In the genomic region with DNA sequence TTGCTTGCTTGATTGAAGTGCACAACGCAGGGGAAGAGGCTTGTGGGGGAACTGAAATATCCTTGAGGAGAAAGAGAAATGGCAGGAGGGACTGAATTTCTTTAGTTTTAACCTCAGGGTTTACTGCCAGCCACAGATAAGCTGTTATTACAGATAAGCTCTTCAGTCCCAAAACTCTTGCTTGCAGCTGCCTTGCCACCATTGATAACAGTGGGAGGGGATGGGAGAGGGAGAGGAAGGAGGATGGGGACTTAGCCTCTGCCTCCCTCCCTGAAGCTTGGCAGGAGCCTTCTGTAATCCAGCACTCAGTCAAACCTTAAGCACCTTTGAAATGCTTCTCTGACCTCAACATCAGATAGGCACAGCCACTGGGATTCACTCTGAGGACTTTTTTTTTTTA, we compare ENCODE assay signal across 20 mouse cellular contexts.
DNase-seq lines count a peak whose midpoint lies in the region; ATAC-seq lines count a peak whose summit lies in the region.
"Had no signal": no experiment of that assay in that cellular context is flagged by ENCODE, and none has a peak within 500 bp of the region (broad histone marks: within the 10 kb centered on the region; RNA-seq: fewer than 3 reads in every experiment).

No protein-coding gene starts in this region.

- H3K4me2 ChIP-seq in heart, embryonic 12.5 days = no peak overlapping the region
- H3K4me2 ChIP-seq in liver, embryonic 16.5 days (ENCODE audit: low read depth, low read length) = no peak overlapping the region
- H3K4me2 ChIP-seq: forebrain, embryonic 13.5 days; kidney, embryonic 15.5 days had no signal

- ATAC-seq in heart, embryonic 12.5 days (ENCODE audit: insufficient number of reproducible peaks, low FRiP score) = no peak; the same call in 1 of the 2 replicates
- ATAC-seq in liver, embryonic 16.5 days (ENCODE audit: low read depth) = peak; percentile 89
- ATAC-seq: forebrain, embryonic 13.5 days; hindbrain, postnatal 0 days; intestine, postnatal 0 days had no signal

- no peaks in the 10 kb centered on the region for H3K4me1 ChIP-seq in heart, embryonic 10.5 days
- no peaks in the 10 kb centered on the region for H3K4me1 ChIP-seq in heart, embryonic 12.5 days (replicated peaks)
- no peaks in the 10 kb centered on the region for H3K4me1 ChIP-seq in liver, embryonic 16.5 days (ENCODE audit: control insufficient read depth, low read depth, low read length)
- H3K4me1 ChIP-seq: forebrain, embryonic 13.5 days; kidney, embryonic 15.5 days had no signal

- no peak overlapping the region for H3K9ac ChIP-seq in heart, embryonic 12.5 days
- no peak overlapping the region for H3K9ac ChIP-seq in liver, embryonic 16.5 days (ENCODE audit: low read depth, low read length)
- H3K9ac ChIP-seq: forebrain, embryonic 13.5 days; kidney, embryonic 15.5 days had no signal

- no peak overlapping the region for H3K27ac ChIP-seq in heart, embryonic 10.5 days
- no peak overlapping the region for H3K27ac ChIP-seq in heart, embryonic 12.5 days (ENCODE audit: poor library complexity, severe bottlenecking)
- H3K27ac ChIP-seq in liver, embryonic 16.5 days (ENCODE audit: low read length) = no peak overlapping the region
- H3K27ac ChIP-seq: forebrain, embryonic 13.5 days; gastrocnemius, adult 2 months; hindbrain, postnatal 0 days; kidney, embryonic 15.5 days had no signal

- H3K36me3 ChIP-seq in heart, embryonic 10.5 days = no peaks in the 10 kb centered on the region
- H3K36me3 ChIP-seq in heart, embryonic 12.5 days = no peaks in the 10 kb centered on the region
- H3K36me3 ChIP-seq in liver, embryonic 16.5 days (ENCODE audit: control insufficient read depth, insufficient read depth) = no peaks in the 10 kb centered on the region
- H3K36me3 ChIP-seq: kidney, embryonic 15.5 days had no signal

- no peak overlapping the region for H3K4me3 ChIP-seq in heart, embryonic 10.5 days
- H3K4me3 ChIP-seq in heart, embryonic 12.5 days = no peak overlapping the region
- H3K4me3 ChIP-seq in liver, embryonic 16.5 days (ENCODE audit: low read depth, low read length) = no peak overlapping the region
- H3K4me3 ChIP-seq: forebrain, embryonic 13.5 days; gastrocnemius, adult 2 months; kidney, embryonic 15.5 days had no signal

- 39% methylated on average over 1 of the region's 1 CpGs for WGBS in heart, embryonic 10.5 days
- WGBS in heart, embryonic 12.5 days = 33% methylated on average over 1 of the region's 1 CpGs
- 18% methylated on average over 1 of the region's 1 CpGs for whole genome bisulfite sequencing in liver, embryonic 16.5 days (ENCODE audit: insufficient replicate concordance)

- DNase-seq in heart, embryonic 10.5 days (ENCODE audit: low spot score) = peak; percentile 78
- DNase-seq in MEL-GATA-1-ER (ENCODE audit: extremely low read depth, low read depth) (peak; percentile 60), liver (peak; percentile 64)
- no peak for DNase-seq in frontal cortex, postnatal 36 days (ENCODE audit: low spot score in 2 of 2)
- DNase-seq in lung, postnatal 4 days = no peak
- DNase-seq: adrenal gland, adult 2 months; cerebellum, adult 9-10 months; gastrocnemius, adult 2 months; heart, postnatal 14 days; layer of hippocampus, adult 9-11 months; lung, adult 18-20 months; lung, postnatal 10 days; thymus, adult 18-20 months; thymus, postnatal 36 days had no signal

- peaks cover 10% of the 10 kb centered on the region; the same call in 1 of the 2 replicates for H3K9me3 ChIP-seq in heart, embryonic 10.5 days
- peaks cover 9% of the 10 kb centered on the region for H3K9me3 ChIP-seq in heart, embryonic 12.5 days (replicated peaks)
- no peaks in the 10 kb centered on the region for H3K9me3 ChIP-seq in liver, embryonic 16.5 days (replicated peaks; ENCODE audit: control insufficient read depth, low read length)
- H3K9me3 ChIP-seq: kidney, embryonic 15.5 days had no signal

- no peaks in the 10 kb centered on the region for H3K27me3 ChIP-seq in heart, embryonic 10.5 days (ENCODE audit: insufficient read depth, poor library complexity, severe bottlenecking)
- no peaks in the 10 kb centered on the region for H3K27me3 ChIP-seq in heart, embryonic 12.5 days (replicated peaks)
- no peaks in the 10 kb centered on the region for H3K27me3 ChIP-seq in liver, embryonic 16.5 days (ENCODE audit: control insufficient read depth, insufficient read depth, low read depth, low read length)
- H3K27me3 ChIP-seq: forebrain, embryonic 13.5 days; kidney, embryonic 15.5 days had no signal

Comparison
In these comparisons a context has a peak if more than half of its experiments do, and no peak if none do; other contexts are left out.
1. DNase-seq: peak in heart, embryonic 10.5 days (single experiment), MEL-GATA-1-ER (single experiment) and liver (single experiment); none in frontal cortex, postnatal 36 days (0 of 2) and lung, postnatal 4 days (0 of 2).